Mouse (Mus musculus): ENCODE results near the gene Fbxo40. TPM values are rescaled to one million over a fixed set of nuclear protein-coding genes. Genes with fewer than 3 reads are reported as not detected.

Fbxo40 gene
- total and polyA plus RNA-seq, 3 experiments: 1.5 to 3.0 (median 2.2) TPM

DNA sequence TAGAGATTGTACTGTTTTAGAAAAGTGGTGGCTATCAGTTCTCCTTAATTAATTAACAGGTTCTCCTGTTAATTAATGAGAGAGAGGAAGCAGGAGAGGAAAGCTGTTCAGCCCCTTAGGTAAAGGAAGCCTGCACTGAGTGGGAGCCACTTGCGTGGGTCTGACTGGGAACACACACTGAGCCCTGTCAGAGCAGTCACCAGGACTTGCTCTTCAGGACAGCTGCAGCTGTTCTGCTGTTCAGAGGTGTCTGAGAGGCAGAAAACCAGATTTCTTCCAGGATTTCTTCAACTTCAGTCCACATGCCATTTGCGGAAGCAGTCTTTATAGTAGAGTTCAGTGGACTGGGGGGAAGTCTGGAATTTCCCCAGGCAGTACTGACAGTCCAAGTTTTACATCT, 2.9 kb downstream of the Fbxo40 start:
- dilution Hi-C loops (cut with MboI; ENCODE audit: extremely low pct_ligation_motif_present, extremely low pct_unique_long_range_greater_than_20kb, low sequenced_read_pairs) (no loop called here), in situ Hi-C loops (cut with MboI; ENCODE audit: low pct_ligation_motif_present, low pct_unique_long_range_greater_than_20kb, low sequenced_read_pairs) (no loop called here)
- Histone ChIP-seq H3K9ac (ENCODE audit: insufficient read depth, low read depth) (no peak overlapping the region), H3K27me3 (replicated peaks) (no peaks in the 10 kb centered on the region), H3K79me2 (replicated peaks; ENCODE audit: control insufficient read depth, extremely low read depth, insufficient read depth, poor library complexity, severe bottlenecking) (no peaks in the 10 kb centered on the region), H3K9me3 (replicated peaks; ENCODE audit: low read length) (peaks cover 1% of the 10 kb centered on the region), H3K4me1 (ENCODE audit: control insufficient read depth in 1 of 2, insufficient read depth in 2 of 2) (peaks cover 30 to 74% of the 10 kb centered on the region in 2 experiments), H3K4me3 (replicated peaks in 1 of 3; ENCODE audit: low read depth in 2 of 3, low read length in 2 of 3, poor library complexity in 1 of 3) (no peak overlapping the region), H3K27ac (ENCODE audit: insufficient read depth, low read depth) (no peak overlapping the region), H3K36me3 (replicated peaks in 1 of 2; ENCODE audit: control insufficient read depth in 1 of 2, insufficient read depth in 1 of 2, low read length in 1 of 2) (no peaks in the 10 kb centered on the region), H3K4me2 (ENCODE audit: insufficient read depth, low read depth, poor library complexity, severe bottlenecking) (no peak overlapping the region)
- TF ChIP-seq JUN (IDR thresholded peaks at IDR 0.05; ENCODE audit: insufficient read depth, low read depth, low read length) (no peak), USF1 (IDR thresholded peaks at IDR 0.05; ENCODE audit: low read depth, low read length) (no peak), MEF2A (IDR thresholded peaks at IDR 0.05; ENCODE audit: borderline replicate concordance, low read depth, low read length) (no peak), MYC (IDR thresholded peaks at IDR 0.05; ENCODE audit: low read depth, low read length) (no peak), PAX5 (IDR thresholded peaks at IDR 0.05; ENCODE audit: low read length) (no peak), RAD21 (IDR thresholded peaks at IDR 0.05; ENCODE audit: low read depth, low read length) (no peak), POLR2A (IDR thresholded peaks at IDR 0.05; ENCODE audit: low read depth, low read length) (no peak), SMC3 (IDR thresholded peaks at IDR 0.05; ENCODE audit: low read depth, low read length) (no peak), USF2 (conservative IDR thresholded peaks at IDR 0.05; ENCODE audit: low read depth, low read length) (no peak), BHLHE40 (IDR thresholded peaks at IDR 0.05; ENCODE audit: low read depth, low read length) (no peak), MAZ (IDR thresholded peaks at IDR 0.05; ENCODE audit: low read depth, low read length) (no peak), JUND (conservative IDR thresholded peaks at IDR 0.05; ENCODE audit: low read depth, low read length) (no peak), ELF1 (IDR thresholded peaks at IDR 0.05; ENCODE audit: low read depth, low read length) (no peak), GABPA (IDR thresholded peaks at IDR 0.05; ENCODE audit: insufficient replicate concordance, low read depth, low read length) (no peak), CHD1 (IDR thresholded peaks at IDR 0.05; ENCODE audit: low read depth, low read length) (no peak), SIN3A (IDR thresholded peaks at IDR 0.05; ENCODE audit: low read length) (no peak), UBTF (IDR thresholded peaks at IDR 0.05; ENCODE audit: low read depth, low read length) (no peak)
- no peak for DNase-seq (ENCODE audit: extremely low read depth)

- H3K4me2 ChIP-seq (ENCODE audit: insufficient read depth, low read depth, poor library complexity, severe bottlenecking): peak overlapping the region; percentile 40; the same call in 1 of the 2 replicates
- peak overlapping the region; percentile 39; the same call in 1 of the 2 replicates for H3K27ac ChIP-seq (ENCODE audit: insufficient read depth, low read depth)
- H3K9ac ChIP-seq (ENCODE audit: insufficient read depth, low read depth): no peak overlapping the region
- peak overlapping the region; percentile 30 to 52 (median 34) for H3K4me3 ChIP-seq (replicated peaks in 1 of 3; ENCODE audit: low read depth in 2 of 3, low read length in 2 of 3, poor library complexity in 1 of 3)
- H3K79me2 ChIP-seq (replicated peaks; ENCODE audit: control insufficient read depth, extremely low read depth, insufficient read depth, poor library complexity, severe bottlenecking): no peaks in the 10 kb centered on the region
- dilution Hi-C loops (cut with MboI; ENCODE audit: extremely low pct_ligation_motif_present, extremely low pct_unique_long_range_greater_than_20kb, low sequenced_read_pairs) (no loop called here), in situ Hi-C loops (cut with MboI; ENCODE audit: low pct_ligation_motif_present, low pct_unique_long_range_greater_than_20kb, low sequenced_read_pairs) (no loop called here)
- peaks cover 19 to 60% of the 10 kb centered on the region in 2 experiments for H3K4me1 ChIP-seq (ENCODE audit: control insufficient read depth in 1 of 2, insufficient read depth in 2 of 2)
- DNase-seq (ENCODE audit: extremely low read depth): peak; percentile 93
- H3K36me3 ChIP-seq (replicated peaks in 1 of 2; ENCODE audit: control insufficient read depth in 1 of 2, insufficient read depth in 1 of 2, low read length in 1 of 2): peaks cover 0 to 7% of the 10 kb centered on the region in 2 experiments
- H3K9me3 ChIP-seq (replicated peaks; ENCODE audit: low read length): peaks cover 6% of the 10 kb centered on the region
- no peaks in the 10 kb centered on the region for H3K27me3 ChIP-seq (replicated peaks)
- TF ChIP-seq JUND (conservative IDR thresholded peaks at IDR 0.05; ENCODE audit: low read depth, low read length): no peak
- 0 out of 2 replicates have a peak, but pooled peaks have one; percentile 39 for TF ChIP-seq ZMIZ1 (IDR thresholded peaks at IDR 0.05; ENCODE audit: low read depth, low read length)
- no peak for TF ChIP-seq GABPA (IDR thresholded peaks at IDR 0.05; ENCODE audit: insufficient replicate concordance, low read depth, low read length)
- no peak for TF ChIP-seq ZC3H11A (IDR thresholded peaks at IDR 0.05; ENCODE audit: low read depth, low read length)
- TF ChIP-seq SIN3A (IDR thresholded peaks at IDR 0.05; ENCODE audit: low read length): peak; percentile 80; the same call in 1 of the 2 replicates
- no peak for TF ChIP-seq ZNF384 (IDR thresholded peaks at IDR 0.05; ENCODE audit: low read depth, low read length)
- no peak for TF ChIP-seq CTCF (conservative IDR thresholded peaks at IDR 0.05 in 1 of 2, IDR thresholded peaks at IDR 0.05 in 1 of 2; ENCODE audit: low read depth in 2 of 2, low read length in 2 of 2)
- peak; percentile 56; the same call in 1 of the 2 replicates for TF ChIP-seq NELFE (IDR thresholded peaks at IDR 0.05; ENCODE audit: low read depth, low read length)
- TF ChIP-seq HCFC1 (IDR thresholded peaks at IDR 0.05; ENCODE audit: low read depth, low read length): no peak
- TF ChIP-seq MAX (IDR thresholded peaks at IDR 0.05; ENCODE audit: low read length): peak; percentile 46; the same call in 1 of the 2 replicates
- no peak for TF ChIP-seq KAT2A (IDR thresholded peaks at IDR 0.05; ENCODE audit: insufficient replicate concordance, low read length)
- TF ChIP-seq POLR2AphosphoS2 (IDR thresholded peaks at IDR 0.05; ENCODE audit: low read depth, low read length): 0 out of 2 replicates have a peak, but pooled peaks have one; percentile 48
- TF ChIP-seq RCOR1 (conservative IDR thresholded peaks at IDR 0.05; ENCODE audit: low read depth, low read length): no peak
- TF ChIP-seq MAFK (IDR thresholded peaks at IDR 0.05; ENCODE audit: insufficient replicate concordance, low read length): no peak
- TF ChIP-seq MEF2A (IDR thresholded peaks at IDR 0.05; ENCODE audit: borderline replicate concordance, low read depth, low read length): no peak
- TF ChIP-seq E2F4 (IDR thresholded peaks at IDR 0.05; ENCODE audit: insufficient replicate concordance, low read depth, low read length): no peak
- no peak for TF ChIP-seq NRF1 (IDR thresholded peaks at IDR 0.05; ENCODE audit: low read depth, low read length)
- TF ChIP-seq ETS1 (conservative IDR thresholded peaks at IDR 0.05; ENCODE audit: low read depth, low read length): 0 out of 2 replicates have a peak, but pooled peaks have one; percentile 16
- TF ChIP-seq PAX5 (IDR thresholded peaks at IDR 0.05; ENCODE audit: low read length): no peak
- no peak for TF ChIP-seq USF1 (IDR thresholded peaks at IDR 0.05; ENCODE audit: low read depth, low read length)
- peak; percentile 44; the same call in 1 of the 2 replicates for TF ChIP-seq POLR2A (IDR thresholded peaks at IDR 0.05; ENCODE audit: low read depth, low read length)
- no peak for TF ChIP-seq RAD21 (IDR thresholded peaks at IDR 0.05; ENCODE audit: low read depth, low read length)
Observed at GRCm38 (mm10) chr16:36985636-36986042, 4.6 kb downstream of the Fbxo40 start.
